Mouse (Mus musculus): ENCODE data around the gene Ppie.

GRCm38 (mm10) chr4:123121286-123121685, 18.5 kb downstream of the Ppie start:
- no peak for TF ChIP-seq EP300 (IDR thresholded peaks at IDR 0.05; ENCODE audit: low read depth in 1 of 2, low read length in 2 of 2)
- no peak for TF ChIP-seq MAZ (IDR thresholded peaks at IDR 0.05; ENCODE audit: low read depth, low read length)
- no peak for TF ChIP-seq ZC3H11A (IDR thresholded peaks at IDR 0.05; ENCODE audit: low read depth, low read length)
- TF ChIP-seq CHD1 (IDR thresholded peaks at IDR 0.05; ENCODE audit: low read depth, low read length), result no peak
- no peak for TF ChIP-seq USF1 (IDR thresholded peaks at IDR 0.05; ENCODE audit: low read depth, low read length)
- no peak for TF ChIP-seq USF2 (IDR thresholded peaks at IDR 0.05; ENCODE audit: borderline replicate concordance in 1 of 2, insufficient read depth in 1 of 2, low read depth in 1 of 2, low read length in 2 of 2)
- TF ChIP-seq MEF2A (IDR thresholded peaks at IDR 0.05; ENCODE audit: extremely low read depth, insufficient replicate concordance, low read depth, low read length, poor library complexity, severe bottlenecking), result no peak
- no peak for TF ChIP-seq E2F4 (IDR thresholded peaks at IDR 0.05; ENCODE audit: borderline replicate concordance, low read depth, low read length)
- no peak for TF ChIP-seq POLR2A (IDR thresholded peaks at IDR 0.05; ENCODE audit: control insufficient read depth in 1 of 2, insufficient read depth in 1 of 2, low read depth in 1 of 2, low read length in 2 of 2, poor library complexity in 1 of 2)
- no peak for TF ChIP-seq CTCF (IDR thresholded peaks at IDR 0.05 in 2 of 3, conservative IDR thresholded peaks at IDR 0.05 in 1 of 3; ENCODE audit: control insufficient read depth in 1 of 3, insufficient read depth in 1 of 3, low read depth in 2 of 3, low read length in 3 of 3, poor library complexity in 1 of 3, severe bottlenecking in 1 of 3)
- no peak for TF ChIP-seq UBTF (IDR thresholded peaks at IDR 0.05; ENCODE audit: borderline replicate concordance, insufficient read depth, low read depth, low read length)
